Mouse (Mus musculus) limb, embryonic 11.5 days (tissue): Measurements from ENCODE around the gene Gm4553. TPM values are rescaled to one million over a fixed set of nuclear protein-coding genes. Genes with fewer than 3 reads are reported as not detected.
"Not testable (repeated sequence)": the region's sequence is repeated elsewhere in the genome, so short reads cannot be mapped to it uniquely, and the experiment has no call there.

Experiments used
- ATAC-seq: fragments of 200-750 bp; cut with Nextera tagmentation; 2 replicates; pipeline ENCODE4 v1.8.0; 2017; ENCODE audit warnings: low read depth; ENCODE audit not compliant: insufficient number of reproducible peaks, low FRiP score, low TSS enrichment
- DNase-seq: peaks from one replicate; pipeline ENCODE4 v3.0.0-alpha.2; 2015; ENCODE audit warnings: low spot score
- H3K27ac ChIP-seq: fragments of 300-500 bp; sonication (generic); replicated peaks from 2 replicates; pipeline ENCODE4 v1.5.1; 2014; ENCODE audit warnings: low read depth, mild to moderate bottlenecking, low read length
- H3K27me3 ChIP-seq: fragments of 300-500 bp; sonication (generic); 2 replicates; pipeline ENCODE4 v1.6.1; 2014; ENCODE audit warnings: mild to moderate bottlenecking, low read length, mixed read lengths; ENCODE audit not compliant: control insufficient read depth, insufficient read depth
- H3K36me3 ChIP-seq: fragments of 300-500 bp; sonication (generic); 2 replicates; pipeline ENCODE4 v1.6.1; 2014; ENCODE audit warnings: mild to moderate bottlenecking, low read length, moderate library complexity, mixed read lengths; ENCODE audit not compliant: control insufficient read depth, insufficient read depth
- H3K4me1 ChIP-seq: fragments of 300-500 bp; sonication (generic); 2 replicates; pipeline ENCODE4 v1.6.1; 2014; ENCODE audit warnings: low read length, mixed read lengths; ENCODE audit not compliant: control insufficient read depth, insufficient read depth
- H3K4me2 ChIP-seq: fragments of 300-500 bp; sonication (generic); 2 replicates; pipeline ENCODE4 v1.6.1; 2014; ENCODE audit warnings: low read depth, mild to moderate bottlenecking, moderate library complexity; ENCODE audit not compliant: severe bottlenecking
- H3K4me3 ChIP-seq: fragments of 300-500 bp; sonication (generic); 2 replicates; pipeline ENCODE4 v1.5.1; 2014; ENCODE audit warnings: low read depth, low read length
- H3K9ac ChIP-seq: fragments of 300-500 bp; sonication (generic); 2 replicates; pipeline ENCODE4 v1.6.1; 2014; ENCODE audit warnings: mild to moderate bottlenecking, low read length
- H3K9me3 ChIP-seq: fragments of 300-500 bp; sonication (generic); 2 replicates; pipeline ENCODE4 v1.6.1; 2016; ENCODE audit warnings: low read length; ENCODE audit not compliant: control insufficient read depth
- WGBS: fragments of 180-500 bp; shearing (Covaris S2); extraction: QIAGEN DNeasy Blood & Tissue Kit; methylation state at CpG from one replicate; pipeline ENCODE4 v1.1.7; 2014; 5-methylcytosine and 5-hydroxymethylcytosine counted together
- polyA plus RNA-seq: library from polyadenylated mRNA; unstranded; fragments of >200 nt; fragmentation: Nextera tagmentation; extraction: Ambion mirVana; gene quantifications from 2 replicates; pipeline ENCODE4 v1.2.1, GENCODE M21; 2014

The Gm4553 gene
- polyA plus RNA-seq, 1 experiment from 2014 or later: not detected

DNA sequence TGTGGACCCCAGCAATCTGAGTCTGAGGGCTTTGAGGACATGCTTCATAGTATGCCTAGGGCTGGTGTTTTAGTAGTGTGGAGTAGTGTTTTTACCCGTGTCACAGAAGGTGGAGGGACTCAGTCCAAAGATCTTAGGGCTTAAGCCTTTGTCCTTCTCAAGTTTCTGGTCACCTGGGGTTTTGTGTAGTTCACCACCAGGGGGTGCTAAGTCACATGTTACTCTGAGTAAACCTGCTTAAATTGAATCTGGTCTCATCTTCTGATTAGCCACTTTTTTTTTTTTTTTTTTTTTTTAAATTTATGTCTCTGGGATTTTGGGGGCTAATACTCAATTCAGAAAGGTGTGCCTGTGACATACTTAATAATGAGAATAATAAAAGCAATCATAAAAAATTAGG lies 19.5 kb downstream of the Gm4553 start:
- no peaks in the 10 kb centered on the region for H3K4me1 ChIP-seq
- no peak overlapping the region for H3K4me2 ChIP-seq
- H3K4me3 ChIP-seq: no peak overlapping the region
- no peaks in the 10 kb centered on the region for H3K27me3 ChIP-seq
- WGBS: 0% methylated on average over 1 of the region's 1 CpGs
- no peak for ATAC-seq
- H3K36me3 ChIP-seq: no peaks in the 10 kb centered on the region
- no peak overlapping the region for H3K9ac ChIP-seq
- DNase-seq: peak; percentile 68
- no peak overlapping the region for H3K27ac ChIP-seq
- no peaks in the 10 kb centered on the region for H3K9me3 ChIP-seq

DNA sequence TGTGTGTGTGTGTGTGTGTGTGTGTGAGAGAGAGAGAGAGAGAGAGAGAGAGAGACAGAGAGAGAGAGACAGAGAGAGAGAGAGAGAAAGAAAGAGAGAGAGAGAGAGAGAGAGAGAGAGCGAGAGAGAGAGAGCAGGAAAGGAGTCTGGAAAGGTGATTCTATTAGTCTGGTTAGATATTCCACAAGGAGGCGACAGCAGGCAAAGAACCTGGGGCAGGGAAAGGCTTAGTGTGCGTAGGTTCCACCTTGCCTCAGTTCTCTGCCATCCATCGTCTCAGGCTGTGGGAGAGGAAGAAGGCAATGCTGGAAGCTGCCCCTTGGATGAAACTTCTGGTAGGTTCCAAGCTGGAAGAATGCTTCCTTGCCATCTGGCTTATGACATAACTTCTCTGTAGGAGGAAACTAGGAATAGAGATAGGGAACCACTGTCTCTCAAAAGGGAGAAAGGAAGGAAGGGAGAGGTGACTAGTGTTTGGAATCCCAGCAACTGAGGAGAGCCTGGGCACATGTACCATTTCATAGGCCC lies 20.1 kb downstream of the Gm4553 start:
- DNase-seq (no peak), ATAC-seq (no peak)
- Histone ChIP-seq H3K27me3 (no peaks in the 10 kb centered on the region), H3K4me1 (no peaks in the 10 kb centered on the region), H3K4me2 (no peak overlapping the region), H3K9ac (no peak overlapping the region), H3K4me3 (no peak overlapping the region), H3K36me3 (no peaks in the 10 kb centered on the region), H3K9me3 (no peaks in the 10 kb centered on the region), H3K27ac (no peak overlapping the region)
- WGBS: 72% methylated on average over 4 of the region's 4 CpGs

DNA sequence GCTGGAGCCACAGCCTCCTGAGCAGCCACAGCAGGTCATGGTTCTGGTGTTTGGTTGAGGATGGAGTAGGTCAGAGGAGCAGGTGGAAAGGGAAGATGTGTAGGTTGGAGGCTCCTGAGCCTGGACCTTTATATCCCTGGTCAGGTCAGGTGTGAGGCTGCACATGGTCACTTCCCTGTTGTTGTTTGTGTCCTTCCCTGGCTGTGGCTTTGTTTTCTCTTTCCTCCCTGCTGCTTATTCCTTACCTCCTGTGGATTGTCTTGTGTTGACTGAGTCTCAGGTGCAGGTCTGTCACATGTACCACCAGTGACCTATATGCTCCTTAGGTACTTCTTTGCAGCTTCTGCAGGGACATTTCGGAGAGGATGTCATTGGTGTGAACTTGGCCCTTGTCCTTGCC lies 21.0 kb downstream of the Gm4553 start, which contains the start of gene Gm45337:
Gene Gm45337, minus strand, starts transcription at position 101 of the 400 bp plus-strand sequence.
- no peak for ATAC-seq

DNA sequence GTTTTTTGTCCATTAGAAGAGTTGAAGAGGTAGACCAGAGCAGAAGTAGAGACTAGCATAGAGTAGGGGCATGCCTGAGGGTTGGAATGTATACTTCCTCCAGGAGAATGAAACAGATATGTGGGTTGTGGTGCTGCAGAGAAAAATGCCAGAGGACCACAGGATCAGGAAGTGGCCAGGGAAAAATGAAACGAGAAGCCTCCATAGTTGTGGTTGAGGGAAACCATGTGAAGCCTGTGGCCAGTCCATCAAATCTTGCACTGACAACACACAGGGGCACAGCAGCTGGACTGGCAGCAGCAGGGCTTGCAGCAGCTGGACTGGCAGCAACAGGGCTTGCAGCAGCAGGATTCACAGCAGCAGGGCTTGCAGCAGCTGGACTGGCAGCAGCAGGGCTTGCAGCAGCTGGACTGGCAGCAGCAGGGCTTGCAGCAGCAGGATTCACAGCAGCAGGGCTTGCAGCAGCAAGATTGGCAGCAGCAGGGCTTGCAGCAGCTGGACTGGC lies 22.0 kb downstream of the Gm4553 start:
- DNase-seq, H3K27me3 ChIP-seq, H3K4me1 ChIP-seq, H3K4me2 ChIP-seq, H3K27ac ChIP-seq, H3K9me3 ChIP-seq, H3K36me3 ChIP-seq, H3K4me3 ChIP-seq, ATAC-seq, H3K9ac ChIP-seq: not testable (repeated sequence)
- WGBS: 65% methylated on average over 1 of the region's 1 CpGs

More for the DNA sequence above, 21.0 kb downstream of the Gm4553 start, which contains the start of gene Gm45337:
- Histone ChIP-seq H3K36me3 (no peaks in the 10 kb centered on the region), H3K4me2 (no peak within 1 kb of the TSS), H3K9ac (no peak within 1 kb of the TSS), H3K4me1 (no peaks in the 10 kb centered on the region), H3K9me3 (no peaks in the 10 kb centered on the region), H3K4me3 (no peak within 1 kb of the TSS), H3K27ac (no peak within 1 kb of the TSS), H3K27me3 (no peaks in the 10 kb centered on the region)
- no peak for DNase-seq
- WGBS: 81% methylated on average over 1 of the region's 1 CpGs

DNA sequence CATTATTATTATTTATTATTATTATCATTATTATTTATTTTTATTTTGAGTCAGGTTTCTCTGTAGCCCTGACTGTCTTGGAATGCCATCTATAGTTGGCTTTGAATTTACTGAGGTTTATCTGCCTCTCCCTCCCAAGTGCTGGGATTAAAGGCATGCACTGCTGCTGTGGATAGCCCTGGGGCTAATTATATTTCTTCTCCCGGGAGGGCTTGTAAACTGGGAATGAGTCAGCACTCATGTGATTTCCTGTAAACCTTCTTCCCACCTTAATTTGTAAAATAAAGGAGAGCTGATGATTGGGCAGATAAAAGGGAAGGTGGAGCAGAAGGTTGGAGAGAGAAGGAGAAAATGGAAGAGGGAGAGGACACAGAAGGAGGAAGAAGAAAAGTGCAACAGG lies 24.8 kb downstream of the Gm4553 start:
- 16% methylated on average over 1 of the region's 1 CpGs for WGBS
- Histone ChIP-seq H3K27ac (no peak overlapping the region), H3K4me3 (no peak overlapping the region), H3K9ac (no peak overlapping the region), H3K36me3 (no peaks in the 10 kb centered on the region), H3K9me3 (no peaks in the 10 kb centered on the region), H3K4me2 (no peak overlapping the region), H3K4me1 (no peaks in the 10 kb centered on the region), H3K27me3 (no peaks in the 10 kb centered on the region)
- ATAC-seq (no peak), DNase-seq (no peak)

DNA sequence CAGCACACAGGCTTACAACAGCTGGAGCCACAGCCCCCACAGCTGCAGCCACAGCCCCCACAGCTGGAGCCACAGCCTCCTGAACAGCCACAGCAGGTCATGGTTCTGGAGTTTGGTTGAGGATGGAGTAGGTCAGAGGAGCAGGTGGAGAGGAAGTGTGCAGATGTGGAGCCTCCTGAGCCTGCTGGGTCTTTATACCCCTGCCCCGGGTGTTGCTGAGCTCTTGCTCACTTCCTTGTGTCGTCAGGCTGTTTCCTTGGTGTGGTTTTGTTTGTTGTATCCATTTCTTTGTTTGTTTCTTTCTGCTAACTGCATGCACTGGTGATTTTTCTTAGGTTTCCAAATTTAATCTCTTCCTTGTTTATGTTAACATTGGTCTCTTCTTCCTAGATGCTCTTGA lies 29.6 kb downstream of the Gm4553 start, which contains the start of gene Gm39115:
Gene Gm39115, minus strand, starts transcription at position 101 of the 400 bp plus-strand sequence.
- not testable (repeated sequence) for ATAC-seq, H3K27ac ChIP-seq, H3K4me1 ChIP-seq, DNase-seq, H3K9ac ChIP-seq, H3K4me3 ChIP-seq, H3K4me2 ChIP-seq, H3K9me3 ChIP-seq, H3K27me3 ChIP-seq, H3K36me3 ChIP-seq
- 51% methylated on average over 2 of the region's 2 CpGs for WGBS

DNA sequence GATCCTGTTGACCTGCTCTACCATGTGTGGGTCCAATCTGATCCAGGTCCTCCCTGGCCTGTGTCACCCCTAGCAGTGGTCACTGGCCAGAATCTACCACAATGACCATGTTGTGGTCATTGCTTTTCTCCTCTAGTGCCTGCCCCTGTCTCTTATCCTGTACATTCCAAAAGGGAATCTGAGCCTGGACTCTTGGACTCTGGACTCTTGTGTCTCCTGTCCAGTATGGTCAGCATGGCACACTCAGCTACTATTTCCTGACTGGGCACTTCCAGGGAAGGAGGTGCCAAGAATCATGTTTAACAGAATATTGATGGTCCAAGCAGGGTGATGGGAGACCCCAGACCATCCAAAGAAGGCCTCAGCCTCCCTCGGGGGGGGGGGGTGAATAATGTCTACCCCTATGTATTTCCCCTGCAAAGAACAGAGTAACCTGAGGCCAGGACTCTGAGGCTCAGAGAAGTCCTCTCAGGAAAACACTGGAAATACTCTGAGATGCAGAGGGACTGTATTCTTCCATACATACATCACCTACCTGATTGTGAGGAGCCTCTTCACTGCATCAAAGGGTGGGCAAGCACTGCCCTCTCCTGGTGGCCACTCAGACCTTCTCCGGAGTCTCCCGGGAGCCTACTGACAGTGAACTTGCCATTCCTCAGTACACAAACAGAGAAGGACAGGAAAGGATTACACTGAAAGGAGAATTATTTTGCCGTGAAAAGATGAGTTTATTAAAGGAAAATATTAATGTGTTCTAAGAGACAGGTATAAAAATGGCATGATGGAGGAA lies 31.1 kb downstream of the Gm4553 start:
- Histone ChIP-seq H3K4me3 (no peak overlapping the region), H3K27ac (no peak overlapping the region), H3K9me3 (no peaks in the 10 kb centered on the region), H3K4me1 (no peaks in the 10 kb centered on the region), H3K27me3 (no peaks in the 10 kb centered on the region), H3K9ac (no peak overlapping the region), H3K4me2 (no peak overlapping the region), H3K36me3 (no peaks in the 10 kb centered on the region)
- WGBS: 59% methylated on average over 4 of the region's 4 CpGs
- no peak for DNase-seq
- no peak for ATAC-seq

DNA sequence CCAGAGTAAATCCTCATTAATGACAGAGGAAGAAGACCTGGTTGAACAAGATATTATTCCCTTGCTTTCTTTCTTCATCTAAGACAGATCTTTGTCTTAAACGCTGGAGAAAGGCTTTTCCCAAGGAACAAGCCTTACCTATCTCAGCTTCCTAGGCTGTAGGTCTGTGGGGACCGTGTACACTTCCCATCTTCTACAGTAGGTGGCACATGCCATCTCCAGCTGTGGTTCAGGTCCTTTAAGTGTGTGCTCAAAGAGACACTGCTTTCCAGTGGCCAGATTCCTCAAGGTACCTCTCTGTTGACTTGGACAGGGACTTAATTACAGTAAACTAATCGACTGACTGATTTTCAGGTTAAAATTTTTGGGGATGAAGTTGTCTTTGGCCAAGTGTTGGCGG lies 36.7 kb downstream of the Gm4553 start:
- Histone ChIP-seq H3K9ac (no peak overlapping the region), H3K9me3 (no peaks in the 10 kb centered on the region), H3K27ac (no peak overlapping the region), H3K27me3 (no peaks in the 10 kb centered on the region), H3K36me3 (no peaks in the 10 kb centered on the region), H3K4me2 (no peak overlapping the region), H3K4me1 (no peaks in the 10 kb centered on the region), H3K4me3 (no peak overlapping the region)
- ATAC-seq (no peak), DNase-seq (no peak)
- WGBS: 65% methylated on average over 4 of the region's 4 CpGs
